Mouse (Mus musculus): ENCODE measurements around the gene Serpinb7.

DNA sequence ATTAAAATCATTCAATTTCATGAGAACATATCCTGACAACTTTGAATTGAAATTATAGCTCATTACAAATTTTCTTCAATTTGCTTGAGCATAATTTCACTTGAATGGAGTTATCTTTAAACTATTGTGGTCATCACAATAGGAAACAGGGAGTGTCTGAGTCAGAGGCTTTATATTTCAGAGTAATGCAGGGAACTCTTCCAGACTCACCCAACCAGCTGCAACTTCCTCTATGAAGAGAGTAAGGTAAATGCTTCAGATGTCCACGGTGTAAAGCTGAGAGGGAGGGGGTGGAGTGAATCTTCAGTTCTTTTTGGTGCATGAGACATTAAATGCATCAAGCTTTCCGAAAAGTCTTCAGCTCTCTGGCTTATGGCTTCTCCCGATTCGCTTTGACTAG is 23.0 kb downstream of the Serpinb7 start:
- no peak for TF ChIP-seq CTCF (IDR thresholded peaks at IDR 0.05; ENCODE audit: insufficient read depth, low read length)
- TF ChIP-seq POLR2A (IDR thresholded peaks at IDR 0.05; ENCODE audit: borderline replicate concordance, extremely low read depth, low read depth, low read length), result no peak
